Mouse (Mus musculus): ENCODE data around the gene Dnase1l1.

Gene Dnase1l1

GRCm38 (mm10) chrX:74270062-74270901 lies 11.9 kb downstream of the Dnase1l1 start, which contains the start of gene Rpl10:
TSS of gene Rpl10 (plus strand) at chrX:74270812.
- DNase-seq (ENCODE audit: low spot score in 2 of 2): peak; percentile 93 to 95

- no peak for DNase-seq (ENCODE audit: low spot score in 2 of 2)
Measured at GRCm38 (mm10) chrX:74269736-74270061, 12.4 kb downstream of the Dnase1l1 start.

GRCm38 (mm10) chrX:74257746-74258145 lies 24.4 kb downstream of the Dnase1l1 start:
- no peak for DNase-seq (ENCODE audit: low spot score in 2 of 2)

- no peak for DNase-seq (ENCODE audit: low spot score in 2 of 2)
Measured at GRCm38 (mm10) chrX:74254888-74255565, 27.1 kb downstream of the Dnase1l1 start.

GRCm38 (mm10) chrX:74254153-74254887 lies 27.8 kb downstream of the Dnase1l1 start, which contains the start of gene Emd:
TSS of gene Emd (plus strand) at chrX:74254687.
- DNase-seq (ENCODE audit: low spot score in 2 of 2): peak; percentile 93 to 95

GRCm38 (mm10) chrX:74249615-74250014 lies 32.5 kb downstream of the Dnase1l1 start, which contains the start of gene Flna:
TSS of gene Flna (minus strand) at chrX:74249820.
- DNase-seq (ENCODE audit: low spot score in 2 of 2): peak; percentile 61 to 63

GRCm38 (mm10) chrX:74248651-74249050 lies 33.5 kb downstream of the Dnase1l1 start:
- DNase-seq (ENCODE audit: low spot score in 2 of 2): peak; percentile 52 to 63

- DNase-seq (ENCODE audit: low spot score in 2 of 2): peak in 1 of 2 experiments; percentile 58
Measured at GRCm38 (mm10) chrX:74246693-74247092, 35.4 kb downstream of the Dnase1l1 start.

- peak; percentile 90 to 92 for DNase-seq (ENCODE audit: low spot score in 2 of 2)
Measured at GRCm38 (mm10) chrX:74246213-74246681, 35.9 kb downstream of the Dnase1l1 start.

- DNase-seq (ENCODE audit: low spot score in 2 of 2): peak; percentile 84 to 85
Measured at GRCm38 (mm10) chrX:74245687-74246086, 36.5 kb downstream of the Dnase1l1 start.

- no peak for DNase-seq (ENCODE audit: low spot score in 2 of 2)
Measured at GRCm38 (mm10) chrX:74245107-74245506, 37.0 kb downstream of the Dnase1l1 start.

- peak; percentile 77 to 80 for DNase-seq (ENCODE audit: low spot score in 2 of 2)
Measured at GRCm38 (mm10) chrX:74244614-74245083, 37.5 kb downstream of the Dnase1l1 start.

- DNase-seq (ENCODE audit: low spot score in 2 of 2): peak; percentile 28 to 56
Measured at GRCm38 (mm10) chrX:74243807-74244206, 38.3 kb downstream of the Dnase1l1 start.

- DNase-seq (ENCODE audit: low spot score in 2 of 2): peak; percentile 17 to 58
Measured at GRCm38 (mm10) chrX:74243396-74243795, 38.7 kb downstream of the Dnase1l1 start.

- no peak for DNase-seq (ENCODE audit: low spot score in 2 of 2)
Measured at GRCm38 (mm10) chrX:74240332-74240731, 41.8 kb downstream of the Dnase1l1 start.

GRCm38 (mm10) chrX:74233196-74233595 lies 48.9 kb downstream of the Dnase1l1 start:
- DNase-seq (ENCODE audit: low spot score in 2 of 2): no peak

GRCm38 (mm10) chrX:74230038-74230437 lies 52.1 kb downstream of the Dnase1l1 start:
- DNase-seq (ENCODE audit: low spot score in 2 of 2): no peak

Measured in heart, adult 9 months (tissue).